Mouse (Mus musculus) cerebellum, adult (tissue): ENCODE results near the gene Zw10.
A peak's percentile ranks its signal among the peaks of the same experiment; 100 is the strongest.

Experiments
- ATAC-seq: cut with Nextera tagmentation; 2 replicates; pipeline ENCODE4 v1.9.2; 2017; ENCODE audit warnings: mild to moderate bottlenecking, moderate library complexity, mixed read lengths; ENCODE audit not compliant: insufficient number of reproducible peaks, low FRiP score, low TSS enrichment

Gene Zw10

GRCm38 (mm10) chr9:49055333-49056205 lies at the start of gene Zw10:
Gene Zw10 (plus strand): TSS chr9:49055613.
- peak; percentile 100 for ATAC-seq

GRCm38 (mm10) chr9:49015824-49016223 lies 39.6 kb upstream of the Zw10 start:
- no peak for ATAC-seq

GRCm38 (mm10) chr9:49021289-49021688 lies 34.1 kb upstream of the Zw10 start:
- ATAC-seq, result no peak

GRCm38 (mm10) chr9:49023956-49024355 lies 31.5 kb upstream of the Zw10 start:
- ATAC-seq, result no peak

- no peak for ATAC-seq
Measured at GRCm38 (mm10) chr9:49024529-49024928, 30.9 kb upstream of the Zw10 start.

GRCm38 (mm10) chr9:49034764-49035163 lies 20.6 kb upstream of the Zw10 start:
- no peak for ATAC-seq

- no peak for ATAC-seq
Measured at GRCm38 (mm10) chr9:49050901-49051300, 4.5 kb upstream of the Zw10 start.

GRCm38 (mm10) chr9:49051349-49051748 lies 4.1 kb upstream of the Zw10 start:
- no peak for ATAC-seq

GRCm38 (mm10) chr9:49054028-49054427 lies 1.4 kb upstream of the Zw10 start:
- no peak for ATAC-seq

GRCm38 (mm10) chr9:49076847-49077246 lies 21.4 kb downstream of the Zw10 start:
- no peak for ATAC-seq

GRCm38 (mm10) chr9:49081107-49081506 lies 25.7 kb downstream of the Zw10 start, which contains the start of gene Tmprss5:
Gene Tmprss5 (plus strand): TSS chr9:49081260.
- ATAC-seq, result no peak

GRCm38 (mm10) chr9:49081561-49081960 lies 26.1 kb downstream of the Zw10 start:
- ATAC-seq, result peak; percentile 56; the same call in 1 of the 2 replicates

- no peak for ATAC-seq
Measured at GRCm38 (mm10) chr9:49087317-49087716, 31.9 kb downstream of the Zw10 start.

- ATAC-seq, result no peak
Measured at GRCm38 (mm10) chr9:49098871-49099270, 43.5 kb downstream of the Zw10 start.

GRCm38 (mm10) chr9:49102328-49102727 lies 46.9 kb downstream of the Zw10 start:
- no peak for ATAC-seq

- ATAC-seq, result no peak
Measured at GRCm38 (mm10) chr9:49109101-49109500, 53.7 kb downstream of the Zw10 start.

- no peak for ATAC-seq
Measured at GRCm38 (mm10) chr9:49110476-49111220, 55.2 kb downstream of the Zw10 start.

GRCm38 (mm10) chr9:49111296-49111695 lies 55.9 kb downstream of the Zw10 start:
- no peak for ATAC-seq

GRCm38 (mm10) chr9:49118271-49118825 lies 62.9 kb downstream of the Zw10 start:
- ATAC-seq, result no peak

- ATAC-seq, result no peak
Measured at GRCm38 (mm10) chr9:49119759-49120158, 64.3 kb downstream of the Zw10 start.

GRCm38 (mm10) chr9:49125706-49126105 lies 70.3 kb downstream of the Zw10 start:
- ATAC-seq, result no peak
